Comparison of ENCODE assay signal across 22 mouse cellular contexts in the genomic region with DNA sequence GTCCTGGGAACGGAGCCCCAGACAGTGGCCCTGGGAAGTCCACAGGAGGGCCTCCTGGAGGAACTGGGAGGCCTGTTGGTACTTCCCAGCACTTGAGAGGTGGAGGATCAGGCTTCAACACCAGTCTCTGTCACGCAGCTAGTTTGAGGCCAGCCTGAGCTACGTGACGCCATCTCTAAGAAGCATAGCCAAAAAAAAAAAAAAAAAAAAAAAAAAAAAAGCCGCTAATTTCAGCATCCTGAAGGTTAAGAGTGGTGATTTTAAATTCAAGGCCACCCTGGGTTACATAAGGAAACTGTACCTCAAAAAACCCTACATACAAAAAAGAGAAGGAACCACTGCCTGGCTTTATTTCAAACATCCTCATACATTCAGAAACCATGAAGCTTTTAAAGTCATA. TPM values are rescaled to one million over a fixed set of nuclear protein-coding genes. Genes with fewer than 3 reads are reported as not detected.
"Had no signal": no experiment of that assay in that cellular context is flagged by ENCODE, and none has a peak within 500 bp of the region (broad histone marks: within the 10 kb centered on the region; RNA-seq: fewer than 3 reads in every experiment).

No protein-coding gene starts in this region.

- DNase-seq: kidney, adult 18-20 months; kidney, adult 9 months; kidney, postnatal 14 days; kidney, postnatal 4 days; layer of hippocampus, postnatal 36 days; liver, embryonic 13.5 days; lung, embryonic 14.5 days; right cerebral cortex, postnatal 25 days; spleen, adult 18-20 months; thymus, adult 18-20 months; thymus, postnatal 36 days had no signal

- H3K27ac ChIP-seq: left cerebral cortex, adult 2 months; liver, embryonic 13.5 days; midbrain, embryonic 12.5 days; midbrain, embryonic 15.5 days; neural tube, embryonic 13.5 days; stomach, embryonic 15.5 days had no signal

- H3K9me3 ChIP-seq: liver, embryonic 13.5 days; megakaryocyte, embryonic 14.5 days; midbrain, embryonic 12.5 days; midbrain, embryonic 15.5 days; neural tube, embryonic 13.5 days; stomach, embryonic 15.5 days had no signal

- H3K9ac ChIP-seq: liver, embryonic 13.5 days; lung, embryonic 14.5 days; midbrain, embryonic 12.5 days; midbrain, embryonic 15.5 days; neural tube, embryonic 13.5 days; stomach, embryonic 15.5 days had no signal

- H3K4me1 ChIP-seq: liver, embryonic 13.5 days; midbrain, embryonic 12.5 days; midbrain, embryonic 15.5 days; neural tube, embryonic 13.5 days; stomach, embryonic 15.5 days had no signal

- H3K36me3 ChIP-seq: liver, embryonic 13.5 days; midbrain, embryonic 12.5 days; midbrain, embryonic 15.5 days; neural tube, embryonic 13.5 days; stomach, embryonic 15.5 days had no signal

- H3K4me3 ChIP-seq: left cerebral cortex, adult 2 months; liver, embryonic 13.5 days; megakaryocyte, embryonic 14.5 days; midbrain, embryonic 12.5 days; midbrain, embryonic 15.5 days; neural tube, embryonic 13.5 days; stomach, embryonic 15.5 days had no signal

- H3K27me3 ChIP-seq: liver, embryonic 13.5 days; midbrain, embryonic 12.5 days; midbrain, embryonic 15.5 days; neural tube, embryonic 13.5 days; stomach, embryonic 15.5 days had no signal

- ATAC-seq: intestine, embryonic 16.5 days; lung, postnatal 0 days; midbrain, embryonic 15.5 days had no signal

- H3K4me2 ChIP-seq: liver, embryonic 13.5 days; lung, embryonic 14.5 days; midbrain, embryonic 12.5 days; midbrain, embryonic 15.5 days; neural tube, embryonic 13.5 days; stomach, embryonic 15.5 days had no signal

RNA-seq across cellular contexts. Expression of a gene that starts 10.0 kb away (rescaled TPM):
- polyA plus RNA-seq: limb, embryonic 11.5 days; midbrain, embryonic 15.5 days; neural tube, embryonic 13.5 days had no signal

RNA-seq across cellular contexts. Expression of a gene that starts 26.2 kb away (rescaled TPM):
- total RNA-seq: neutrophil, adult 5-6 weeks had no signal

RNA-seq across cellular contexts. Expression of a gene that starts 34.8 kb away (rescaled TPM):
- polyA plus RNA-seq: liver, embryonic 16.5 days; midbrain, embryonic 12.5 days had no signal
